Mouse (Mus musculus) neural tube, embryonic 12.5 days (tissue): ENCODE data around the gene Tsks. TPM values are rescaled to one million over a fixed set of nuclear protein-coding genes. Genes with fewer than 3 reads are reported as not detected.

Experiments
- ATAC-seq: fragments of 200-750 bp; cut with Nextera tagmentation; 2 replicates; pipeline ENCODE4 v1.8.0; 2017; ENCODE audit warnings: low read depth, mild to moderate bottlenecking, moderate TSS enrichment, moderate library complexity; ENCODE audit not compliant: low FRiP score
- H3K27ac ChIP-seq: fragments of 300-500 bp; sonication (generic); 2 replicates; pipeline ENCODE4 v1.5.1; 2016
- H3K27me3 ChIP-seq: fragments of 300-500 bp; sonication (generic); replicated peaks from 2 replicates; pipeline ENCODE4 v1.6.1; 2016; ENCODE audit warnings: mild to moderate bottlenecking
- H3K36me3 ChIP-seq: fragments of 300-500 bp; sonication (generic); 2 replicates; pipeline ENCODE4 v1.6.1; 2016; ENCODE audit warnings: mild to moderate bottlenecking
- H3K4me1 ChIP-seq: fragments of 300-500 bp; sonication (generic); 2 replicates; pipeline ENCODE4 v1.6.1; 2016
- H3K4me2 ChIP-seq: fragments of 300-500 bp; sonication (generic); replicated peaks from 2 replicates; pipeline ENCODE4 v1.6.1; 2016; ENCODE audit warnings: mild to moderate bottlenecking
- H3K4me3 ChIP-seq: fragments of 300-500 bp; sonication (generic); 2 replicates; pipeline ENCODE4 v1.5.1; 2016
- H3K9ac ChIP-seq: fragments of 300-500 bp; sonication (generic); 2 replicates; pipeline ENCODE4 v1.6.1; 2016; ENCODE audit warnings: mild to moderate bottlenecking
- H3K9me3 ChIP-seq: fragments of 300-500 bp; sonication (generic); 2 replicates; pipeline ENCODE4 v1.6.1; 2016; ENCODE audit warnings: mild to moderate bottlenecking
- WGBS: fragments of 180-500 bp; shearing (Covaris S2); methylation state at CpG from one replicate; pipeline ENCODE4 v1.1.7; 2016; 5-methylcytosine and 5-hydroxymethylcytosine counted together
- polyA plus RNA-seq: library from polyadenylated mRNA; unstranded; fragments of >200 nt; fragmentation: Nextera tagmentation; extraction: Ambion mirVana; gene quantifications from 2 replicates; pipeline ENCODE4 v1.2.1, GENCODE M21; 2016

Gene Tsks
- polyA plus RNA-seq, 1 experiment from 2014 or later = not detected

DNA sequence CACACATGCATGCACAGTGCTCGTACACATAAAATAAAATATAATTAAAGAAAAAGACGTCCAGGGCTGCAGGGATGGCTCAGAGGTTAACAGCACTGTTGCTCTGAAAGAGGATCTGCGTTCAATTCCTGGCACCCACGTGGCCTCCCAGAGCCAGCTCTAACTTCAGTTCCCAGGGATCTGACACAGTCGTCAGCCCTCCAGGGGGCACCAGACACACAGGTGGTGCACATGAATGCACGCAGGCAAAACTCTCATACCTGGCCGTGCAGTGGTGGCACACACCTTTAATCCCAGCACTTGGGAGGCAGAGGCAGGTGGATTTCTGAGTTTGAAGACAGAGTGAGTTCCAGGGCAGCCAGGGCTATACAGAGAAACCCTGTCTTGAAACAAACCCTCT, 23.0 kb downstream of the Tsks start:
- 79% methylated on average over 7 of the region's 7 CpGs for WGBS
- Histone ChIP-seq H3K36me3 (peaks cover 57% of the 10 kb centered on the region), H3K4me3 (no peak overlapping the region), H3K9me3 (no peaks in the 10 kb centered on the region), H3K9ac (no peak overlapping the region), H3K27me3 (no peaks in the 10 kb centered on the region), H3K27ac (no peak overlapping the region), H3K4me2 (no peak overlapping the region), H3K4me1 (peaks cover 7% of the 10 kb centered on the region)
- no peak for ATAC-seq

DNA sequence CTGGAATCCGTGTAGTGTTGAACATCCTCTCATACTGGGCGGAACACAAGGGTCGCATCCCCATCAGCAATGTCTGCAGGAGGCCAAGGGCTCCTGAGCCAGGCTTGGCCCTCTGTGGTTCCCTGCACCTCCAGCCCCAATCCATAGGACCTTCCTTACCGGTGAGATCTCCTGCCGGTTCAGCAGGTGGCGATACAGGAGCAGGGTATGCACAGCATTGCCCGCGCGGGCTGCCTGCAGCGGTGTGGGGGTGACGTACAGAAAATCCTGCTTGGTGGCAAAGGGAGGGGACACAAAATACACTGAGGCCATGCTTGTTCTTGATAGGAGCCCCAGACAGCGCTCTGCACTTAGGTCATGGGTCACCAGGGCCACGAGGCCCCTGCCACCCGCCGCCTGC, 23.6 kb downstream of the Tsks start:
- H3K4me3 ChIP-seq = no peak overlapping the region
- H3K4me1 ChIP-seq = peaks cover 12% of the 10 kb centered on the region
- ATAC-seq = no peak
- no peak overlapping the region for H3K4me2 ChIP-seq
- H3K36me3 ChIP-seq = peaks cover 53% of the 10 kb centered on the region
- H3K9ac ChIP-seq = peak overlapping the region; percentile 38; the same call in 1 of the 2 replicates
- no peaks in the 10 kb centered on the region for H3K27me3 ChIP-seq
- 76% methylated on average over 15 of the region's 15 CpGs for WGBS
- no peaks in the 10 kb centered on the region for H3K9me3 ChIP-seq
- H3K27ac ChIP-seq = no peak overlapping the region

DNA sequence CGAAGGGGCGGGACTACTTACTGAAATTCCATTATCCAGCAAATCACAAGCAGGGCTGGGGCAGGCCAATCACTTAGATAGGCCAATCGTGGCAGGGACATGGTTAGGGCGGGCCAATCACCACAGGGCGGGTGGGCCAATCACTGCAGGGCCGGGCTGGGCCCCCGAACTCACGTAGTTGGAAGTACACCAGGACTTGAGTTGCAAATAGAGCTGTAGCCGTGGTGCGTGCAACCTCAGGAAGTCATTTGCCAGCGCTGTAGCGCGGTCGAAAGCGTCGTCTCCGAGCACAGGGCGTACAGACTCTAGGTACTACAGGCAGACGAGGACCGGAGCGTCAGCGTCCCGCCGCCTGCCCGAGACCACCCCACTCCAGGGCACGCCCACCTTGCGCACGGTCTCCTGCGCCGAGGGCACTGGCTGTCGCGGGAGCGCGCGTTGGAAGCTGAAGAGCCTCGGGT, 27.3 kb downstream of the Tsks start:
- Histone ChIP-seq H3K36me3 (peaks cover 23% of the 10 kb centered on the region), H3K9me3 (no peaks in the 10 kb centered on the region), H3K4me2 (peak overlapping the region; percentile 72), H3K4me1 (peaks cover 29% of the 10 kb centered on the region), H3K4me3 (peak overlapping the region; percentile 54), H3K27me3 (no peaks in the 10 kb centered on the region), H3K27ac (peak overlapping the region; percentile 51), H3K9ac (peak overlapping the region; percentile 67)
- WGBS = under 1% methylated on average over 36 of the region's 36 CpGs
- peak; percentile 94 for ATAC-seq

DNA sequence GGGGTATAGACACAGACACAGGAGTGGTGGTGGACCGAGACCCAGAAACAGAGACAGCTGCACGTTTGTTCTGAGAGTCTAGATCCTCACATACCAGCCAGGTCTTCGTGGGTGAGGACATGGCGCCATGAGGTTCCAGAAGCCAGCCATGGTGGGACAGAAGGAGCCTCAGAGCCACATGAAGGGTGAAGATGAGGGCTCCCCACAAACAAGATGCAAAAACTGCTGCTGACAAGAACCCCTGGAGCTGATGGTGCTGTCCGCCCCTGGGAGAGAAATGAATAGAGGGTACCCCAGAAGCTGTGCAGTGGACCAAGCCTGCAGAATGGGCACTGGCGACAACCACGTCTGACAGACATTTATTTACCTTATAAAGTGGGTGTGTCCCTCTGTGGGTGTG, 28.1 kb downstream of the Tsks start:
- H3K9ac ChIP-seq = peak overlapping the region; percentile 67
- peak overlapping the region; percentile 54 for H3K4me3 ChIP-seq
- WGBS = 77% methylated on average over 7 of the region's 7 CpGs
- H3K36me3 ChIP-seq = peaks cover 19% of the 10 kb centered on the region
- no peak for ATAC-seq
- H3K4me1 ChIP-seq = peaks cover 32% of the 10 kb centered on the region
- H3K27me3 ChIP-seq = no peaks in the 10 kb centered on the region
- H3K9me3 ChIP-seq = no peaks in the 10 kb centered on the region
- H3K4me2 ChIP-seq = peak overlapping the region; percentile 72
- H3K27ac ChIP-seq = peak overlapping the region; percentile 51

DNA sequence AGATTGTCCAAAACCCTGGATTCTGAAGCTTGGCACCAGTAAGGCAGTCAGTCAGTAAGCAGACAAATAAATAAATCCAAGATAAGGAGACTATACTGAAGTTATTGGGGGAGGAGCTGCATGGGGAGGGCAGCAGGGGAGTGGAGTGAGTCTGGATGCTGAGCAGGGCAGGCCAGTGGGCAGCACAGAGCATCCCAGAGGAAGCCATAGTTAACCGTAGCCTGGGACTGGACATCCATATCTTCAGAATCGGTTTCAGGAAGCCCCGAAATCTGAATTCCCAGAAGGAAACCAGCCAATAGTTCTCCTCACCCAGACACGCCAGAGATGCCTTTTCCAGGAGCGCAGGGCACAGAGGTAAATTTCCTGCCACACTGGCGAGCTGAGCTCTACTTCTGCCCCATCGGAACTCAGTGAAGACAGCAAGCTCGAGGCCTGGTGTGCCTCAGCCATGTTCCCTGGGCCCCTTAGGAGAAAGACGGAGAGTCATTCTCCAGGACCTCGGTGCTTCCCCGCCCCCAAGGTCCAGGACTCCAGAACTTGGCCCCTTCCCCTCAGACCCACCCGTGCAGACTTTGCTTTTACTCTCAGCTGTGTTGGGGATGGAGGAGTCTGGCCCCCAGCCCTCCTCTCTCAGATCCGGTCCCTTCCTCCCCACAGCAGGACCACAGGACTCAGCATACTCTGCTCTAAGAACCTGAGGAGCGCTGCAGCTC, 30.6 kb downstream of the Tsks start:
- peaks cover 32% of the 10 kb centered on the region for H3K4me1 ChIP-seq
- peak overlapping the region; percentile 46 for H3K4me3 ChIP-seq
- no peaks in the 10 kb centered on the region for H3K27me3 ChIP-seq
- H3K27ac ChIP-seq = peak overlapping the region; percentile 64; the same call in 1 of the 2 replicates
- WGBS = 42% methylated on average over 14 of the region's 14 CpGs
- ATAC-seq = no peak
- H3K36me3 ChIP-seq = peaks cover 31% of the 10 kb centered on the region
- H3K4me2 ChIP-seq = peak overlapping the region; percentile 81
- peak overlapping the region; percentile 64 for H3K9ac ChIP-seq
- no peaks in the 10 kb centered on the region for H3K9me3 ChIP-seq

DNA sequence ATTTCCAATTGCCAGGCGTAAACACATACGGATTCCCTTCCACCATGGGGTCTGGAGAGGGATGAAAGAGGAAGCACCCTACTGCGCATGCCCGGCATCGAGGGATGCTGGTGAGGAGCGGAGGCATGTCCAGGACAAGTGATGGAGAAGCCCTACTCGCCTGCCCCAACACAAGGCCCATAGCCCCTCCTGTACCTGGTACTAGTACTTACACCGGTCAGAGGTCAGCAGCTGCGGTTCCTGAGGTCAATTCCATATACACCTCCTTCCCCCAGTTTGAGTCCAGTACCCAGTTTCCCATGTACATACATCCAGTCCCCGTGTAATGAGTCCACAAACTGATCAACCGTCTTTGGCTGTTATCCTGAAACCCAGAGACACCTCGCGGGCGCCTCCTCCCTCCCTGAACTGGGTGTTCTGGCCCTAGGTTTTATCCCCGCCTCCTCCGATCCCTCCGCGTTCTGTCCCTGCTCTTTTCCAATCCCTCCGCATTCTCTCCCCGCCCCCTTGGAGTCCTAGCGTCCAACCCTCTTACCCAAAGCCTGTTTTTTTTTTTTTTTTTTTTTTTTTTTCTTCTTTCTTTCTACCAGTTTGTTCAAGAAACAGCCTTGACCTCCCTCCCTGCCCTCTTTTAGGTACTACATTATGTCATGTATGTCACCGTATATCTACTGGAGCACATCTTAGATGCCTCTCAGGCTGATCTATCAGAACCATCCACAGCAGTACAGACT, 31.5 kb downstream of the Tsks start, which contains the start of gene Cpt1c:
TSS of gene Cpt1c (minus strand) at position 469 of the 734 bp plus-strand sequence.
- peaks cover 32% of the 10 kb centered on the region for H3K4me1 ChIP-seq
- peak within 1 kb of the TSS; percentile 81 for H3K4me2 ChIP-seq
- peak within 1 kb of the TSS; percentile 80 for H3K27ac ChIP-seq
- 2% methylated on average over 22 of the region's 22 CpGs for WGBS
- no peaks in the 10 kb centered on the region for H3K9me3 ChIP-seq
- H3K9ac ChIP-seq = peak within 1 kb of the TSS; percentile 64
- peak; percentile 48 for ATAC-seq
- H3K4me3 ChIP-seq = peak within 1 kb of the TSS; percentile 46
- H3K36me3 ChIP-seq = peaks cover 40% of the 10 kb centered on the region
- no peaks in the 10 kb centered on the region for H3K27me3 ChIP-seq

DNA sequence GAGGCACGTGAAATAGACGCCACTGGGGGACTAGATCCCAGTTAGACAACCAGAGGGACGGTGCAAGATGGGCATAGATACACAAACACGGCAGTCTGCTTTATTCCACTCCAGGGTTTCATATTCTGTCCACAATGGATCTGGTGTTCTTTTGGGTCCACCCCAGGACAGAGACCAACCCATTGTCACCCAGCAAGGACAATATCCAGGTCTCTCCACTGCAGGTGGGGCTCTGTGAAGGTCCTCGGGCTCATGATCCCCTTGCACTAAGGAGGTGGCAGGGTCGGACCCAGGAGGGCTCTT, 32.1 kb downstream of the Tsks start:
- Histone ChIP-seq H3K4me1 (peaks cover 32% of the 10 kb centered on the region), H3K27ac (0 out of 2 replicates have a peak overlapping the region, but pooled peaks have one; percentile 57), H3K9ac (no peak overlapping the region), H3K9me3 (no peaks in the 10 kb centered on the region), H3K27me3 (no peaks in the 10 kb centered on the region), H3K36me3 (peaks cover 45% of the 10 kb centered on the region), H3K4me3 (peak overlapping the region; percentile 46; the same call in 1 of the 2 replicates), H3K4me2 (peak overlapping the region; percentile 81)
- ATAC-seq = no peak
- 29% methylated on average over 6 of the region's 6 CpGs for WGBS

DNA sequence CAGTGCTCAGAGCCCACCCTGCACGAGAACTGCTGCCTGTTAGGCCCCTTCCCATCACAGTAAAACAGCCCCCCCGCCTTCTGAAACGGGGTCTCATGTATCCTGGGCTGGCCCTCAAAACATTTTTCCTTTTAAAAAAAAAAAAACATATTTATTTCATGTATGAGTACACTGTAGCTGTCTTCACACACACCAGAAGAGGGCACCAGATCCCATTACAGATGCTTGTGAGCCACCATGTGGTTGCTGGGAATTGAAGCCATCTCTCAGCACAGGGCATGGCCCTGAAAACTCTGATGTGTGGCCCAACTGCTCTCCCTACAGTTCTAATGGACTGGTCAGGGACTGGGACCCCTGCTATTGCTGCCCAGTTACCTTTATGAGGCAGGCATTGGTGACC, 35.3 kb downstream of the Tsks start:
- H3K4me3 ChIP-seq = no peak overlapping the region
- peaks cover 14% of the 10 kb centered on the region for H3K4me1 ChIP-seq
- H3K27me3 ChIP-seq = no peaks in the 10 kb centered on the region
- peaks cover 71% of the 10 kb centered on the region for H3K36me3 ChIP-seq
- H3K9ac ChIP-seq = no peak overlapping the region
- 97% methylated on average over 3 of the region's 3 CpGs for WGBS
- H3K27ac ChIP-seq = no peak overlapping the region
- H3K4me2 ChIP-seq = no peak overlapping the region
- ATAC-seq = no peak
- no peaks in the 10 kb centered on the region for H3K9me3 ChIP-seq

DNA sequence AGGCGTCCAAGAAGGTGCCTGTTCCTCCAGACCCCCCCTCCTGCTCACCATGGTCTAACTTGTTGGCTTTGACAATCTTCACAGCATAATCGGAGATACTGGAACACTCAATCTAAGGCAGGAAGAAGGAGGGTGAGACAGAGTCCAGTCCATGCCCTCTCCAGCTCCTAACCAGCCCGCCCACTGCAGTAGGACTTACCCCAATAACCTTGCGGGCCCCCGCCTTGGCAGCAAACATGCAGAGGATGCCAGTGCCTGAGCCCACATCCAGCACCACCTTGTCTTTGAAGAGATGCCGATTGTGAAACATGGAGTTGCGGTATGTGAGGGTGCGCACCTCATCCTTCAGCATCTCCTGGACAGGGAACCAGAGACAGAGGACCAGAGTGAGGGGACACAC, 38.5 kb downstream of the Tsks start:
- no peak overlapping the region for H3K27ac ChIP-seq
- ATAC-seq = no peak
- no peaks in the 10 kb centered on the region for H3K9me3 ChIP-seq
- H3K9ac ChIP-seq = no peak overlapping the region
- H3K4me3 ChIP-seq = no peak overlapping the region
- H3K36me3 ChIP-seq = peaks cover 68% of the 10 kb centered on the region
- H3K4me1 ChIP-seq = peaks cover 21% of the 10 kb centered on the region
- WGBS = 97% methylated on average over 8 of the region's 8 CpGs
- no peaks in the 10 kb centered on the region for H3K27me3 ChIP-seq
- no peak overlapping the region for H3K4me2 ChIP-seq

DNA sequence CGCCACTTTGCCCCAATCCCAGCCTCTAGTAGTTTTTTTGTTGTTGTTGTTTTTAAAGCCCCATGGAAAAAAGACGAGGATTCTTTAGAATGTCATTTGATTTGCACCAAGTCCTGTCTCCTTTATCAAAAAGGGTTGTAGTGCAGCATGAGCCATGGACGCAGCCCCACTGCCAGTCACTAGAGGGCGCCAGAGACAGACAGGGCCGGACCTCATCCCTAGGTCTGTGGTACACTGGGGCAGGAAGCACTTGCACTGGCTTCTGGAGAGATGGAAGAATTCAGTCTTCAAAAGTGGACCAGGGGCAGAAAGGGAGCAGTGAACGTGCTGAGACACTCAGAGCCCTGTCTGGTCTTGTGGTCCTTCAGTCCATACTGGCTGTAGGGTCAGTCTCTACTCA, 40.1 kb downstream of the Tsks start:
- Histone ChIP-seq H3K9ac (0 out of 2 replicates have a peak overlapping the region, but pooled peaks have one; percentile 5), H3K4me3 (no peak overlapping the region), H3K4me2 (peak overlapping the region; percentile 71; the same call in 1 of the 2 replicates), H3K36me3 (peaks cover 53% of the 10 kb centered on the region), H3K4me1 (peaks cover 24% of the 10 kb centered on the region), H3K27ac (no peak overlapping the region), H3K9me3 (no peaks in the 10 kb centered on the region), H3K27me3 (no peaks in the 10 kb centered on the region)
- ATAC-seq = no peak
- 38% methylated on average over 6 of the region's 6 CpGs for WGBS

DNA sequence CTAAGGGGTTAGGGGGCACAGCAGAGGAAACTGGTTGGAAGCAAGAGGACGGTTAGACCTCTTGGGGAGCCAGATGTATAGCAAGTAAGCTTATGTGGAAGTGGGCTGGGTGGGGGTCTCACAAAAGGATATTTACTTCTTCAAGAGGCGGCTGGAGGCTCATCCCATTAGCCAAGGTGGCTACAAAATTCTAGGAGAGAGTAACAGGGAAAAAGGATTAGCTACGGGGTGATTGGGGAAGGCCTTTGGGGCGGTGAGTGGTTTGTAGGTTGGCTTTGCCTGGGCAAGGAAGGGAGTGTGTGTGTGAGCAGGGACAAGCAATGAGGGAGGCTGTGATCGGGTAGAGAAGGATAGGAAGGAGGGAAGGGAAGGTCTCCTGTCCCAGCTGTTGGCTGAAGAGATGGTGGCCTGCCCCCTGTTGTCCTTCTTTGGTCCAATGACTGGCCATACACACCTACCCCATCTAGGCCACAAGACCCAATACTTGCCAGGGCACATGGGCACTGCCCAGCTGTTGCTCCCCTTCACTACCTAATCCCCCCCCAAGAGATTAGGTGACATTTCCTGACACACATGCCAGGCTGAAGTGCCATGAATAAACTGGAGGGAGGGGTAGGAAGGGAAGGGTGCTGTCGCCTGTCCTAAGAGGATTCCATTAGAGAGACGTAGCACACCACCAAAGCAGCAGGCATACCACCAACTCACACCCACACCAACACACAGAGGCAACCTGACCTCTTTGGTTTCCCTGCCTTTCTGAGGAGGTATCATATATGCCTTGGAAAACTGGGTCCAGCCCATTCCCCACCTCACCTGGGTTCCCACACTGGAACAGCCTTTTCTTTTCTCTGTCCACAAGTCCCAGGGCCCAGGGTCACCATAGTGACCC, 41.2 kb downstream of the Tsks start:
- H3K36me3 ChIP-seq = peaks cover 42% of the 10 kb centered on the region
- peak overlapping the region; percentile 88 for H3K4me3 ChIP-seq
- H3K4me1 ChIP-seq = peaks cover 30% of the 10 kb centered on the region
- H3K27ac ChIP-seq = no peak overlapping the region
- H3K9ac ChIP-seq = peak overlapping the region; percentile 33; the same call in 1 of the 2 replicates
- H3K9me3 ChIP-seq = no peaks in the 10 kb centered on the region
- ATAC-seq = no peak
- H3K4me2 ChIP-seq = peak overlapping the region; percentile 71
- WGBS = 76% methylated on average over 7 of the region's 7 CpGs
- H3K27me3 ChIP-seq = no peaks in the 10 kb centered on the region

DNA sequence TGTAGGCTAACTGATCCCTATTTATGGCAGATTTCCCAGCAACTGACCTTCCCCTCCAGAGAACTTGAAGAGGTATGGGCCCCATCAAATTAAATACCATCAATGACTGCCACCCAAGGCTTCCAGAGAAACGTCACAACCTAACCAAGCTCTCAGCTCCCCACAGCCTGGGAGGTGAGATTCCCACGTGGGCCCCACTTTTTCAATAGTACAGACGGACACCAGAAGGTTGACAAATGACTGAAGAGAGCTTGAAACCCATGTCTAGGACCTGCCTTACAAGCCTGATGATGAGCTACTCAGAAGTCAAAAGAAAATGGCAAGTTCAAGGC, 41.8 kb downstream of the Tsks start:
- Histone ChIP-seq H3K9me3 (no peaks in the 10 kb centered on the region), H3K27ac (no peak overlapping the region), H3K4me2 (peak overlapping the region; percentile 71), H3K9ac (peak overlapping the region; percentile 33; the same call in 1 of the 2 replicates), H3K4me3 (peak overlapping the region; percentile 88), H3K4me1 (peaks cover 30% of the 10 kb centered on the region), H3K27me3 (no peaks in the 10 kb centered on the region), H3K36me3 (peaks cover 36% of the 10 kb centered on the region)
- ATAC-seq = no peak
- 43% methylated on average over 3 of the region's 3 CpGs for WGBS
